Mouse (Mus musculus) ZHBTc4 (cell line): ENCODE measurements around the gene Thrb.

Experiments used
- DNase-seq: peaks from one replicate; pipeline ENCODE4 v3.0.0-alpha.2; 2011; ENCODE audit warnings: low read depth, low spot score

The Thrb gene

DNA sequence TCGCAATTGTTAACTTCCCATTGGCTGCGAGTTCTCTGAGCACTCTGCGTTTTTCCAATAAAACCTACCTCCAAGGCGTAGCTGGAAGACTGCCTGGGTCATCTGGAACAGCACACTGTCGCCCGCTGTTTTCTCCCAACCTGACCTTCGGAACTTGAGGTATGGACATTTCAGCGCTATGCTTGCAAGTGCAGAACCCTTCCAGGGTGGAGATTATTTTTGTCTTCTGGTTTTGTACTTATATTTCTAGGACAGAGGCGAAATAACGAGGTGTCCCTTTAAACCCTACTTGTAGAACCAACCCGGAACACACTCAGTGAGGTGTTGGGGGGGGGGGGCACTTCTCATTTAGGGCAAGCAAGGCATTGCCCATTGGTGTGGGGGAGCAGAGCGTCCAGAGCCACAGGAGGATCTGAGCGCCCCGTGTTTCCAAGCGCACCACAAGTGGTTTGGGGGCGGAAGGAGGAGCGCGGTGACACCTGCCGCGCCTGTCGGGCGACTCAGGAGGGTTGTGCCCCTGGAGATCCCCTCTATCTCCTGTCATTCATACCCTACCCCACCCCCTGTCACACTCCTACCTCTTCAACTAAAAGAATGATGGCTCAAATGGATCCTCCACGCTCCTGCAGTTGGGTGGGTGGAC lies at the start of gene Thrb:
Gene Thrb (plus strand): TSS at position 576 of the 643 bp plus-strand sequence.
- DNase-seq = no peak

DNA sequence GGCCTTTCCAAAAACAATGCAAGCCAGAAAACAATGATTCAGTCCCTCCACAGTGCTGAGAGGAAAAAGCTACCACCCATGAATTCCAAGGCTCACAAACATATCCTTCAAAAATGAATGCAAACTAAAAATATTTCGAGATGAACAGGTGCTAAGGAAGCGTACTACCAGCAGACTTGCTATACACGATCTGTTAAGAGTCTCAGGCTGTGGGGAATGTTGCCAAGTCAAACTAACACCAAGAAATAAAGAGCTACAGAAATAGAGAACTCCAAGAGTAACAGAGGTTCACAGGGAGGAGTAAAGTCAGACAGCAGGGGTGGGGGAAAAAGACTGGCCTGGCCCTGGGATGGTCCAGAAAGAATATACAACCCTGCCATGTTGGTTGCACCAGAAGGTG lies 38.4 kb upstream of the Thrb start:
- DNase-seq = no peak

DNA sequence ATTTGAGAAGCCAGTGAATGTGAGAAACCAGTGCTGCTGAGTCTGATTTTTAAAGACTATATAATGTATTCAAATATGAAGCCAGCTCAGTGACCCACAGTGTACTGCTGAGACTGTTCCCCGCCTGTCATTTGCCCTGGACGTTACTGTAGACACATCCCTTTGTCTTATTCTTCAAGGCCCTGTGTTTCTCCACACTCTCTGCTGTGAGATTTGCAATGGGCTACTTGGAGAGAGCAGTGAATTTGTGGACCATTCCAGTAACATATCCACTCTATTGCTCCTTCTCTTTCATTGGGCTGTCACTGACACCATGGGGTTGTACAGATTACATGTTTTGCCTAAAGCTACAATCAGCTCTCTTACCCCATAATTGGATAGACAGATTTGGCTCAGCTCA lies 36.1 kb upstream of the Thrb start:
- no peak for DNase-seq

DNA sequence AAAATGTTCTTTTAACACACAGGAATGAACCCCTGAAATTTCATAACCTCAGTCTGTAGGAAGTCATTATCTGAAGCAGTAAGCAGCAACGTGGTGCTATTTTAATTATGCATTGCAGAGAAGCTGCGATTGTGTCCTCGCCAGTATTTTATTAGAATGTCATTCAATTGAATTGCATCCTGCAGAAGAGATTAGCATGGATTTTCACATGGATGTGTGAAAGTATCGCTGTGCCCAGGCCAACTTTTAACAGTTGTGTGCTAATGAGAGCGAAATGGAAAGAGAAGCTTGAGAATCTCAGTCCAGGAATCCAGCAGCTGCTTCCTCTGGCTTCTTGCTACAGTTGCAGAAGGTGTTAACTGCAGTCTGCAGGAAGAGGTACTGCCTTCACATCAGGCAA lies 30.8 kb upstream of the Thrb start:
- DNase-seq = no peak

DNA sequence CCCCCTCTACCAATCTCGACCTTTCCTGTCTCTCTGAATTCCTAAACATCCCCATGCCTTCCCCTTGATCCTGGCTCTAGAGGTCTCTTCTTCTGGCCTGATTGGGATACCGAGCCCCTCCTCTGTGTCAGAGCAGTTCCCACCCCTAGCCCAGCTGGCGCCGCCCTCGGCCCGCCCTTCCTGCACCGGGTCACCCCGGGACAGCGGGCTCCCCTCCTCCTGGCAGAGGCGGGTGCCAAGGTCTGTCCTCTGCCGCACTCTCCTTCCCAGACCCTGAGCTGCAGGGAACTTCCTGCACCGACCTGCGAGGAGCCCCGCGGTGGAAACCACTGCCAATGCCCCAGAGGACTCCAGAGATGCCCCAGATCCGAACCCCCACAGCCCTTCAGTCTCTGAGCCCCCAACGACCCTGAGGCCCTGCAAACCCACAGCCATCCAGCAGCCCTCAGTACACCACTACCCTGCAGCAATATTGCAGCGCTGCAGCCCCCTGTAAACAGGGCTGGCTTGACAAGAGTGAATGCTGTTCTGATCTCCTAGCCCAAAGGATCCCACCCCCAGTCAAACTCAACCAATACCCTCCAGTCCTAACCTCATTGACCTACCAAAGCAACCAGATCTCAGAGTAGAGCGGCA lies 27.1 kb upstream of the Thrb start:
- peak; percentile 21 for DNase-seq

DNA sequence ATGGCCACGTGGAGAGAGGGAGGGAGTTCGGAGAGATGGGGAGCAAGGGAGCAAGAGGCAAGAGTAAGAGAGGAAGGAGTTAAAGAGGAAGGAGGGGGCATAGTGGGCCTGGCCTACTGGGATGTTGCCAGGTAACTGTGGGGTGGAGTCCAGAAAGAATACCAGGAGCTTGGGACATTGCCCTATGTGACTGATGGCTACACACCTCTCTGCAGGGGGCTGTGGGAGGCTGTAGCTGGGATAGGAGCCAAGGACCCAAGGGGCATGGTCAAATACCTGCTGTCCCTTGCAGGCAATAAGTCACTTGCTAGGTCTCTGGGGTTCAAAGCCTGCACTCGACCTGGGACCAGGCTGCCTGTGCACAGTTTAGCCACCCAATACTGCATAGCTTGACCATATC lies 23.1 kb upstream of the Thrb start:
- no peak for DNase-seq

DNA sequence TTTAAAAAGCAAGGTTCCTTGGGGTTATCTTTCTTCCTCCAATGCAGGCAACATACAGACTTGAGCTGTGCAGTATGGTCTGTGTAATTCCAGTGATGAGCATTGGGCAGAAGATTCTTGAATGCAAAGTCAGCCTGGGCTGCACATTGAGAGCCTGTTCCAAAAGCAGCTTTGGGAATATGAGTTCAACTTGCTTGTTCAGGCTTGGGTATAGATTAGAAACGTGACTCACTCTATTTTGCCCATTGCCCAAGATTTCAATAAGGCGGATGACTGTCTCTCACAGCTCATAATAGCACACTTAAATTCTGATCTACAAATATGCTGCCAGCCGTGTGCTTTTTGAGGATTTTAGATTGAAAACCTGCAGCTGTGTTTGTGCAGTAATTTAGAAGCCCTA lies 18.3 kb upstream of the Thrb start:
- DNase-seq = no peak

DNA sequence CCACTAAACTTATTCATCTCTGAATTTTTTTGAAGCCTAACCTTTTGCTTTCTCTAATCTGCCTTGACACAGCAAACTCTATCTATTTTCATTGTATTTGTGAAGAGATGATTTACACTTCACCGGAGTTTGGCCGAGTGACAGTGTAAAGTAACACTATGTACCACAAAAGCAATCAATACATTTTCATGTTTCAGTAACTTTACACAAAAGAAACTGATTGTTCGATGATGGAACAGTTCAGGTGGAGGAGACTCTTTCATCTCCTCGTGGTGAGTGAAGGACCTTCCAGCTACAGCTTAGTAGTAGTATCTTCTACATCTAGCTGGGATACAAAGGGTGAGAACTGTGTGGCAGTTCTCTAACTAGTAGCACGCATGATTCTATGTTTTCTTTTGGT lies 5.0 kb upstream of the Thrb start:
- DNase-seq = no peak

DNA sequence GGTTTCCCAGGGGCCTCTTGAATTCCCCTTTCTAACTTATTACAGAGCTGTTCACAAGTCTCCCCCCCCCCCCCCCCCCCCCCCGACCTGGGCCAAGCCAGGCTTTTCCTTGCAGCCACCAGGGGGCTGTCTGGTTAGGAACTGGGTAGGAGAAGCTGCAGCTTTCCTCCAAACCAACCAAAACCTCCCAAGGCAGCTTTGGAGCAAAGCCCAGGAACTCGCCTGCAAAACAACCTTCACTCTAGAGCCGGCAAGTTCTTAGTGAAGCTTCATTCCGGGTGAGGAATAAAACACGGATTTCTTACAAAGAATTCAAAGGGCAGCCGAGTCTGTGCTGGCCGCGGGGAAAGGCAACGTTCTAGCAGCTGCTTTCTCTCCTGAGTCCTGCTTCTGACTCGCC lies 1.0 kb upstream of the Thrb start:
- DNase-seq = peak; percentile 84

DNA sequence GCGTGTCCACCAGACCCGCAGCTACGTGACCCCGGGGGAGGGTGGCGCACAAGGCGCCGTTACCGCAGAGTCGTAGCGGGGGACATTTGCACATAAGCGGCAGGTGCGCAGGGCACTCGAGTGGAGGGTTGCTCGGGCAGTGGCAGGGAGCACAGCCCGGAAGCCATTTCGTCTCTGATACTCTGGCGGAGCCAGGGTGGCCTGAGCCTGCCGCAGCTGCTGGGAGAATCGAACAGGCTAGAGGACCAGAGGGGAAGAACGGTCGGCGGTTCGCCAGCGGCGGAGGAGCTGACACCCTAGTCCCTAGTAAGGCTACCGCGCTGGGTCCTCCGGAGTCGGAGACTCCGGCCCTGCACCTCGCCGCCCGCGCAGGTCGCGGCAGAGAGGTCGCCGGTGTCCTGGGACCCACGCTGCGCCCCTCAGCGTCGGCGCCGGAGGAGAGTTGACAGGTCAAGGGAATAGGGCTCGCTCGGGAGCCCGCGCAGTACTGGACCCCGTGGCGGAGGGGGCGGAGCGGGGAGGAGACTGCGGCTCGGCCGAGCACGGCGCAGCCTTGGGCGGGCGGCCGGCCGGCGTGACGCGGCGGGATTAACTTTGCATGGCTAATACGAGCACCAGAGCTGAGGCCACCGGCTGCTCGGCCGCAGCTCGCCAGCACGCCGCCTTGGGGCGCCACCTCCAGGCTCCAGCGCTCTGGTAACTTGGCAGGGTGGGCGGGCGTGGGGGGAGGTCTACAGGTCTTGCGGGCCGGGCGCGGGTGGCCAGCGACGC lies 453 bp downstream of the Thrb start:
- DNase-seq = peak; percentile 81

DNA sequence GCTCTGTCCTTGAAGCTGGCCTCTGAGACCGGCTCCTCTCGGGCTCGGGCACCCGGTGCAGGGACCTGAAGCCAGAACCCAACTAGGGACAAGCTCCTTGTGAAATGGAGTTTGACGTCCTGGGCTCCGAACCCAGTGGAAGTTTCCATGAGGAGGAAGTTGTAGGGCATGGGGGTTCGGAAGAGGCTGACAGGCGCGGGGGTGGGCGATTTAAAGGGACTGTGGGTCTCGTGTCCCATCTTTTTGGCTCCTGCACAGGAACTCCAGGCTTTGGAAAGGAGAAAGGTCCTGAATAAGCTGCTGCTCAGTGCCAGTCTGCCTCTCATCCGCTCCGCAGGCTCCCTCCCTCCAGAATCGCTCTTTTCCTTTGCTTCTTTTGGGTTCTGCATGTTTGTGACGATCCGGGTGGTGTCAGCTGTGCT lies 1.1 kb downstream of the Thrb start:
- no peak for DNase-seq

DNA sequence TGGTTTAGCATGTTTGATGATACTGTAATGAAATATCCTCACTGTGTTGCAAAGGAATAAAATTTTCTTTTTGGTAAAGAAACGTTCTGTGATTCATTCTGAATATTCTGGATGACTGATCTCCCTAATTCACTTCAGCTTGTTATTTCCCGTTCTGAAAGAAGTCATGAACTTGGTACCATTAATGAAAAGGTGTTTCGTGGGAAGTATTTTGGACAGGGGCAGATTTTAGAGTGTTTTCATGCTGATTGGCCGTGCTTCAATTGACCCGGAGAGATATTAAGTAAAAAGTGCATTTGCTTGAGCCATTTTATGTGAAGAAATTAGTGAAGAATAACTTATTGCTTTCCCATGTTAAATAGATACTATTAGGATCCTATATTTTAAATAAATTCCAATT lies 2.0 kb downstream of the Thrb start:
- no peak for DNase-seq

DNA sequence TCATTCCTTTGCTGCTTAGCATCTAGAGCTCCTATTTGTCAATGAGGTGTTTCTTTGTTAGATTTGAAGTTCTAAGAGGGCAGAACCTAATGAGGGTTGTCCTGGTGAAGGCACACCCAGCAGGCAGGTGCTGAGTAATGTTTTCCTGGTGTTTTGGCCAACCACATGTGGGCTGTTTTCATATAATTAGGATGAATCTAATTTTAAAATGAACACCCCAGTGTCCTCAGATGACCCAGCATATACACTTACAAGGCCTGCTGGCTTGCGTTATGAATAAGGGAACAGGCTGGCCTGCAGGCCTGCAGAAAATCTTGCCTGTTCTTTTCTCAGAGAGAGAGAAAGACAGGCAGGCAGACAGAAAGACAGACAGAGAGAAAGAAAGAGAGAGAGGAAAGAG lies 14.3 kb downstream of the Thrb start:
- no peak for DNase-seq

DNA sequence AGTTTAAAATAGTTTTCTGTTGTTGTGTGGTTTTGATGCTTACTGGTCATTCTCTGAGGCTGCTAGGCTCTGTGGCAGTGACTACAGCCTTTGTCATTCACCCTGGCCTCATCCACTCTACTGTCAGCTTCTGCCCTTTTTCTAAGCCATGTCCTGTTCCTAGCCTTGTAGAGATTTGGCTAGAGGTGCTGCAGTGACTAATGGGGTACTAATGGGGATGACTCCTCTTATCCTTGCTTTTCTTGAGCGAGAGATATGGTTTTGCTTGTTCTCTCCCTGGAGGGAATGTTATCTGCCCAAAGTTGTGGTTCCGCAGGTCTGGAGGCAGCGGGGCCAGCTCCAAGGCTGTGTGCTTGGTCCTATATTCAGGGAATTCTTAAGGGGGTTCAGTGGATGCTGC lies 15.2 kb downstream of the Thrb start:
- no peak for DNase-seq

DNA sequence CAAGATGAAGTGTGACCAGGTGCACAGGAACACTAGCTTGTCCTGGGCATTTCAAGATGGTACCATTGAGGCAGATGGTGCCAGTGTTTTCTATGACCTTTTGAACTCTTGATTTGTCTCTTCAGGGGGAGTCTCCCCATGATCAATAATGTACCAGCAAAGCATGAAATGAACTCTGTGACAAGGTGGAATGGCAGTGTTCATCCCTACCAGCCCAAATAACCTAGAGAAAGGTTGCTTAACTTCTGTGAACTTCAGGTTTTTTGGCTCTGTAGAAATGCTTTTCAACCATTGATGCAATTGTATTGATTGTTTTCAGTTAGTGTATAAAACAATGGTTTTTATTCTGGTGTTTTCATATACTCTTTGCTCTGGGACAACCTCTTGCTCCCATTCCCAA lies 21.4 kb downstream of the Thrb start:
- no peak for DNase-seq

DNA sequence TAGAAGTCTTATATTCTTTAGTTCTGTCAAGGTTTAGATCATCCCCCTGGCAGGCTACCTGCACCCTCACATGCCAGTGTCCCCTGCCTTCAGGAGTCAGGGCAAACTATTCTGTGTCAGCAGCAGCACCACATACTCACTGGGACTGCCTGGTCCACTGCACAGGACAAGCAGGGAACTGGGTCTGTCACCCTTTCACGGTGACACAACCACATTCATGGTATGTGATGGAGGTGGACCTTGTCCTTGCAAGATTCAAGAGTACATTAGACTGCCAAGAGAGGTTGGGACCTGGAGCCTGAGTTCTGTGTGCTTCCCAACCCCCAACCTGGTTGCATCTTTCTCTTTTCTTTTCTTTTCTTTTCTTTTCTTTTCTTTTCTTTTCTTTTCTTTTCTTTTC lies 24.8 kb downstream of the Thrb start:
- DNase-seq = no peak

DNA sequence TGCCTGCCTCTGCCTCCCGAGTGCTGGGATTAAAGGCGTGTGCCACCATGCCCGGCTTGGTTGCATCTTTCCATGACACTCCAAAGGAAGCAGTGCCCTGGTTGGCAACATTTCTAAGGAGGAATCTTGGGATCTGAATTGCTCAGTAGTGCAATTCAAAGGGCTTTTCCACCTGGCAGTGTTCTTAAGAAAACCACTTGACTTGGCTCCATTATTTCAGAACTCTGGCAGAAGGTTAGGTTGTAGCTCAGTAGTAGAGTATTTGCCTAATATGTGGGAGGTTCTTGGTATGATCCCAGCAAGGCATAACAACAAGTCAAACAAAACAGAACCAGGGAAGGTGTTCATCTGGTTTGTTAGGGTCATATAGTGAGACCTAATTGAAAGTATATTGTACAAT lies 25.4 kb downstream of the Thrb start:
- no peak for DNase-seq

DNA sequence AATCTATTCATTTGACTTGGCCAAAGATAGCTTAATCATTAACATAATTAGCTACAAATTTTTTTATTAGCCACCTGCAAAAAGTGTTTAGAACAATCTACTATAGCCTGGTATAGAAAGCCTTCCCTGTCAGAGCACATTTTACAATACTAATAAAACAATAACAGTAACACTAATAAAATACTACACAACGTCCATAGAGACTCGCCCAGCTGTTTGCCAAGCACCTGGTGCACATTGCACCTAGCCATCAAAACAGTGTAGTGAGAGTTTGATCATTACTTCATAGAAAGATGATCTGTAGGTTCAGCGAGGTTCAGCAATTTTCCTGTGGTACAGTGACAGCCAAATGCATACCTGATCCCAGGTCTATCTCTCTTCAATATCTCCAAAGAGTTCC lies 26.9 kb downstream of the Thrb start:
- no peak for DNase-seq

DNA sequence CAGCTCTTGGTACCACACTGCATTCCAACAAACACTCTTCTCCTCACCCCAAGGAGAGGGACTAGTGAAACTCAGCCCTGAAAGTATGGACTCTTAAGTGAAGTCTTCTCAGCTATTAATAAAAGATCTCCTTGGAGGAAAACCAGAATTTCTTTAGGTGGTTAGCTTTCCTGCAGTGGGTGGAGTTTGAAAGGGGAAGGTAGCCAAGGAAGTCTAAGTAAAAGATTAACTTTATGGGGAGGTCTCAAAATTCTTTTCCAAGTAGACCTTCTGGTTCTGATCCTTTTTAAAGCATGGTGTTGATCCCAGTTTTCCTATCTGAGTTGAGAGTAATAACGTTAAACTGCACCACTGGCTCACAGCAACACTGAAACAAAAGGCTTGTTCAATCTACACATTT lies 31.2 kb downstream of the Thrb start:
- DNase-seq = no peak

DNA sequence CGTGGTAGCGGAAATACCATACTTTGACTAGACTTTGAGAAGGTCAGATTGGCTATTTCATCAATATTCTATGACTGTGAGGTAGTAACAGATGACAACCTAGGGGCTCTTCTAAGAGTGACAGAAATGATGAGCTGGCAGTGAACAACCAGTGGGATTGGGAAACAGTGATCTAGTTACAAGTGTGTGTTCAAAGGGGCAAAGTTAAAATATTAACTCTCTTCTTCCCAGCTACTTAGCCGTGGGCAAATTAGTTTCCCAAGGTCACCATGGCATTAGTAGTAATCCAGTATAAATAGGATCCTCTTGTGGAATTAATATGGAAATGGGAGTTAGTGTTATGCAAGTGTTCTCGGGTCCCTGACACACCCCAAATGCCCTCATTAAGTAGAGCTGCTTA lies 35.5 kb downstream of the Thrb start:
- peak; percentile 12 for DNase-seq

DNA sequence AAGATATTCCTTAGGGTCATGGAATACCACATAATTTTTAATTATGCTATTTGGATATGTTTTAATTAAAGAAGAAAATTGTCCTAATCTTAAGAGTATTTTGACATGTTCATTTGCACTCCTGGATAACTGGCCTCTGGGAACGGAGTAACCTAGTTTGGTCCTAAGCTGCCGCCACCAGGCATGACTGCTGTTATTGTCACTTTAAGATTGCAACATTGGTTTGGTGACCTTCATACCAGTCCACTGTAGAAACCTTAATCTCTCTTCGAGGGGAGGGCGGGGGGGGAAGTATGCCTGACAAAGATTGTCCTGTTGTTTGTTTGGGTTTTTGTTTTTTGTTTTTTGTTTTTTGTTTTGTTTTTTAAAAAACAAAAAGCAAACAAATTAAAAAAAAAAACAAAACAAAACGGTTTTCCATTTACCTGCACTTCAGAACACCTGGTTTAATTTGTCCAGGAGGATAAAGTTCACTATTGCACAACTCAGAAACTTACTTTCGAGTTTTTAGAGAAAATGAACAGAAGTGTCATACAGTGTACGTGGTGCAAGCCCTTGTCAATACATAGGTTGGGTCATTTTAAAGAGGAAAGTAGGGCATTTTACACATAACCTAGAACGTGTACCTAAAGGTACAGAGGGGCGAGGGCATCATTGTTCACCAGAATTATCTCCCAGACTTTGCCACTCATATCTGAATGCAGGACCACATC lies 38.0 kb downstream of the Thrb start:
- no peak for DNase-seq

DNA sequence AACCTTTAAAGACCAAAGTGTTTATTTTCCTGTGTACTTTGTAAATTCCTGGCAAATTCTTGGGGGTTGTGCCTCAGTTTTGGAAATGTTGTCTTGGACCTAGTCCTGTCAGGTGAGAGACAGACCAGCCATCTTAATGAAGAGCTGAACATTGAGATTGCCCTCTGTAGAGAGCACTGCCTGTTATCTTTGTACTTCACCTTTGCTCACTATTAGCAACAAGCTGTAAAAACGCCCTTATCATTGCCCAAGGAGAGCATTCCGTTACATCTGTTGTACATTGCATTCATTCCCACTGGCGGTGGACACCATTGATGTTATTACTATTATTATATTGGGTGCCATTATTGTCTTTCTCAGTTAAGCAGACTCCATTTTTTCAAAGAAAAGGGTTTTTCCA lies 40.2 kb downstream of the Thrb start:
- DNase-seq = no peak
